In genomic region chr2:35673181-35673580, GRCm38 (mm10) we compare ENCODE assay signal across 20 mouse cellular contexts.
DNase-seq lines count a peak whose midpoint lies in the region; ATAC-seq and TF ChIP-seq lines count a peak whose summit lies in the region.
"Had no signal": no experiment of that assay in that cellular context is flagged by ENCODE, and none has a peak within 500 bp of the region (broad histone marks: within the 10 kb centered on the region; RNA-seq: fewer than 3 reads in every experiment).

No protein-coding gene starts in this region.

- ATAC-seq in neural tube, embryonic 13.5 days (ENCODE audit: low read depth) = no peak
- ATAC-seq: hindbrain, embryonic 16.5 days; intestine, postnatal 0 days had no signal

- no peak for DNase-seq in gastrocnemius, adult 2 months
- no peak for DNase-seq in gastrocnemius, adult 8-10 months (ENCODE audit: low spot score in 2 of 2)
- peak; percentile 28 to 45 for DNase-seq in left cerebral cortex, adult 18-20 months (ENCODE audit: low spot score in 2 of 2)
- DNase-seq in left cerebral cortex, postnatal 10 days (ENCODE audit: extremely low spot score in 1 of 2, low spot score in 2 of 2) = no peak
- DNase-seq in neural tube, embryonic 10.5 days (ENCODE audit: extremely low spot score, low spot score) = no peak
- peak; percentile 74 for DNase-seq in telencephalon, adult 2 months (ENCODE audit: low read depth, low spot score)
- DNase-seq: adrenal gland, postnatal 25 days; cerebellum, adult 9-10 months; gastrocnemius, postnatal 10 days; heart, postnatal 10 days; kidney, postnatal 25 days; liver, embryonic 13.5 days; lung, adult 2 months; thymus, postnatal 25 days had no signal

- intact Hi-C loops in gastrocnemius, adult 2 months (cut with DNase I) = no loop called here
- intact Hi-C loops in left cerebral cortex, postnatal 10 days (cut with DNase I) = no loop called here

- no peak overlapping the region for H3K9ac ChIP-seq in neural tube, embryonic 13.5 days
- H3K9ac ChIP-seq: limb, embryonic 13.5 days; liver, embryonic 13.5 days had no signal

- peaks cover 99% of the 10 kb centered on the region for H3K4me1 ChIP-seq in neural tube, embryonic 13.5 days (replicated peaks)

- H3K27me3 ChIP-seq in neural tube, embryonic 13.5 days = no peaks in the 10 kb centered on the region
- H3K27me3 ChIP-seq: limb, embryonic 13.5 days; liver, embryonic 13.5 days had no signal

- no peaks in the 10 kb centered on the region for H3K36me3 ChIP-seq in neural tube, embryonic 13.5 days
- H3K36me3 ChIP-seq: liver, embryonic 13.5 days had no signal

- H3K27ac ChIP-seq in gastrocnemius, adult 2 months = peak overlapping the region; percentile 79
- 0 out of 2 replicates have a peak overlapping the region, but pooled peaks have one; percentile 61 for H3K27ac ChIP-seq in neural tube, embryonic 13.5 days (replicated peaks)
- H3K27ac ChIP-seq: hindbrain, embryonic 10.5 days; liver, embryonic 13.5 days had no signal

- 83% methylated on average over 3 of the region's 3 CpGs for WGBS in neural tube, embryonic 13.5 days

- H3K4me3 ChIP-seq in gastrocnemius, adult 2 months = no peak overlapping the region
- H3K4me3 ChIP-seq in neural tube, embryonic 13.5 days = no peak overlapping the region
- H3K4me3 ChIP-seq: hindbrain, embryonic 10.5 days; limb, embryonic 13.5 days; liver, embryonic 13.5 days had no signal

- H3K4me2 ChIP-seq in neural tube, embryonic 13.5 days = no peak overlapping the region
- H3K4me2 ChIP-seq: heart, embryonic 11.5 days; limb, embryonic 13.5 days; liver, embryonic 13.5 days had no signal

- no peak for TF ChIP-seq CTCF in gastrocnemius, adult 2 months (IDR thresholded peaks at IDR 0.05)

- H3K9me3 ChIP-seq in neural tube, embryonic 13.5 days = no peaks in the 10 kb centered on the region
- H3K9me3 ChIP-seq: hindbrain, embryonic 10.5 days; limb, embryonic 13.5 days; liver, embryonic 13.5 days had no signal

Comparison
In these comparisons a context has a peak if more than half of its experiments do, and no peak if none do; other contexts are left out.
1. DNase-seq: peak in left cerebral cortex, adult 18-20 months (2 of 2) and telencephalon, adult 2 months (single experiment); none in gastrocnemius, adult 2 months (single experiment), gastrocnemius, adult 8-10 months (0 of 2), left cerebral cortex, postnatal 10 days (0 of 2) and neural tube, embryonic 10.5 days (single experiment).